Mouse (Mus musculus) olfactory bulb, adult 2 months (tissue): ENCODE data around the gene Cnot8.

Experiments
- CTCF ChIP-seq: fragments of 200-500 bp; IDR thresholded peaks from 2 replicates; pipeline ENCODE4 v1.5.1; 2012; ENCODE audit warnings: low read depth, mild to moderate bottlenecking, low read length, moderate library complexity; ENCODE audit not compliant: insufficient read depth
- POLR2A ChIP-seq: fragments of 200-500 bp; IDR thresholded peaks from 2 replicates; pipeline ENCODE4 v1.6.1; 2012; ENCODE audit warnings: mild to moderate bottlenecking, low read depth, low read length, moderate library complexity; ENCODE audit not compliant: insufficient read depth

- no peak for TF ChIP-seq POLR2A
- TF ChIP-seq CTCF = no peak
Observed at GRCm38 (mm10) chr11:58057455-58057854, 46.5 kb upstream of the Cnot8 start.
